Mouse (Mus musculus) layer of hippocampus, postnatal 36 days (tissue): Measurements from ENCODE around the gene Pgbd1. TPM values are rescaled to one million over a fixed set of nuclear protein-coding genes. Genes with fewer than 3 reads are reported as not detected.

Experiments
- DNase-seq, 2 experiments: peaks; one replicate each; pipeline ENCODE4 v3.0.0; 2022
- microRNA-seq, 2 experiments: library from miRNA; unstranded; fragments of <30 nt; microRNA quantifications; one replicate each; pipeline ENCODE4 v1.2.0; 2021
- total RNA-seq, 2 experiments: library from RNA; stranded (reverse); gene quantifications; 2 replicates each; pipeline ENCODE4 v1.2.3; 2021

Pgbd1 gene
- total RNA-seq, 2 experiments from 2014 or later, result 1.1 to 1.5 TPM

DNA sequence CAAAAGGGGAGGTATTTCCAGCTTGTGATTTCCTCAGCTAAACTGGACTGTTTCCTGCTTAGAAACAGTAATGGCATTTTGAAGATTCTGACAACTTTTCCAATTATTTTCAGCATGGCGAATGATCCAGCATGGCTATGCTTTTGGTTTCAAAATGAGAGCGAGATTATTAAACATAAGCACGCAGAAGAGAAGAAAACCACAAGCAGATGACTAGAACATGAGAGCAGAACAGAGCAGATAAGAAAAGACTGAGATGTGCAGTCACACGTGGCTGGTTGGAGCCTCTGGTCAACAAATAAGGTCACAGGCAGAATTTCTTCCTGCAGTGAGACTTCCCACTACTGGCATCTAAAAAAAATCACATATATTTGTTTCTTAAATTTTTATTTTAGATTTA, 25.6 kb downstream of the Pgbd1 start:
- DNase-seq, result no peak

- DNase-seq, result no peak
These were observed 26.3 kb downstream of the Pgbd1 start for GRCm38 (mm10) chr13:21414231-21415212.

DNA sequence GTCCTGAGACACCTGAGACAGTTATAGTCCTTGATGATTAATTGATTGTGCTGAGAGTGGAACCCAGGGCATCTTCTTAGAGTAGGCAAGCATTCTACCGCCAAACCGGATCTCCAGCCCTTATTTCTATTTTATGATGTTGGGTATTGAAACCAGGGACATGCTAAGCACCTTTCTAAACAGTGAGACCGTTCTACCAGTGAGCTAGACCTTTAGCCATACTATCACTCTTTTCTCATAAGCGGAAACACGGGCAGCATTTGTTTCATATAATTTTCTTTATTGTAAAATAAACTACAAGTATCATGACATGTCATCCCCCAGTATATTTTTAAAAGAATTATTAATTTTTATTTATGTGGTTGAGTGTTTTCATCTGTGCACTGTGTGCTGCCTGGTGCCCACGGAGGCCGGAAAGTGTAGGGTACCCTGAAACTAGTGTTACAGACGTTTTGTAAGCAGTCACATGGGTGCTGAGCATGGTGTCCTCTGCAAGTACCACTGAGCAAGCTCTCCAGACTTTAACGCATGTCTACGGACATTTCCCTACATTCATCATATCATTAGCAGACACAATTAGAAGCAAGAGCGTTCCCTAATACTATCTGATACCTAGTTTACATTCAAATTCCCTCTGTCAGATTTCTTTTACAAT, 31.9 kb downstream of the Pgbd1 start:
- DNase-seq, result no peak

DNA sequence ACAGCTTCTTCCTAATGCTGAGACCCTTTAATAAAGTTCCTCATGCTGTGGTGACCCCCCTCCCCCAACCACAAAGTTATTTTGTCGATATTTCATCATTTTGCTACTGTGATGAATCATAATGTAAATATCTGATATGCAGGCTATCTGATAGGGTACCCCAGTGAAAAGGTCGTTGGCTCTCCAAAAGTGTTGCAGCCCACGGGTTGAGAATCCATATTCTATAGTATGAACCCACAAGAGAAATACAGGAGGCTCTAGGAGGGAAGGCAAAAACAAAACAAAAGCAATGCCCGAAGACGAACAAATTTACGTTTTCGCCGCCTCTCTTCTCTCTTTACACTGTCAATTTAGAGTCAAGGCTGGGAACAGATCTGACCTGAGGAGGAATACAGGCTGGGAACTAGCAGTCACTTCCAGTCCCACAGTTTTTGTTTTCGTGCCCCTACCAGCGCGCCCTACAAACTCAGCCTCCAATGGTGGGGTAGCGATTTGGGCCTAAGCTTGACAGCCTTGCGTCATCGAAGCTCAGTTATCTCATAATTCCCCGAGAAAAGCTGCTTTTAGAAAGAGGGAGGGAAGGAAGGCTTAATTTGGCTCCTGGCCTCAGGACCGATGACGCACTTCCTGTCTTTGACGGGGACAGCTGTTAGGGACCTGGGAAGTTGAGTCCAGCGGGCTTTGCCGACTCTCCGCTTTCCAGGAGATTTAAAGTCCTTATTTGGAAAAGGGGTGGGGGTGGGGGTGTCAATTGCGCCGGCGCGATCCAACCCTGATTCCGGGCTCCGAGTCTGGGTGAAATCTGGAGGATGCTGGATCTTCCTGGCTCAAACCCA, 32.7 kb downstream of the Pgbd1 start:
- DNase-seq, result peak; percentile 85 to 86

- DNase-seq, result no peak
These were observed 33.5 kb downstream of the Pgbd1 start for GRCm38 (mm10) chr13:21407341-21407740.

- no peak for DNase-seq
These were observed 38.0 kb downstream of the Pgbd1 start for GRCm38 (mm10) chr13:21402848-21403247.

DNA sequence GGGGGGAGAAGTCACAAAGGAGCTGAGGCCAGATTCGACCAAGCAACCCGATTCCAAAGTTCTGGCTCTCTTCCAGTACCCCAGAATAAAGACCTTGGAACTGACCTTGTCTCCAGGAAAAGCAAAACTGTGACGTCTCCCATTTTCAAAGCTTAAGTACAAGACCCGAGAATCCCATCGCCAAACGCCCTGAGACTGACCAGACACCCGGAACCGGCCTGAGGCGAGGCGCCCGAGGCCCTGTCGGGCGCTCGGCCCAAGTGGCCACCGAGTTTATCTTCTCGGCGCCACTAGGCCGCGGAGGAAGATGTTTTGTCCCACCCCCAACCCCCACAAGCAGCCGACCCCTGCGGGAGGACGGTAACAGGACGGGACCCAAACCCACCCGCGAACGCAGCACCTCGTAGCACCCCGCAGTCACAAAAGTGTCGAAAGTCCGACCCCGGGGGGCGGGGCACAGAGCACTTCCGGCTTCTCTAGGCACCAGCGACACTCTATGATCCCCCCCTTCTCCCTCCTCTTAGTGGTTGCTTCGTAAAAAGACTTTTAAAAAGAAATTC, 38.5 kb downstream of the Pgbd1 start, which contains the start of gene Zkscan3:
TSS of gene Zkscan3 (minus strand) at position 469 of the 560 bp plus-strand sequence.
- DNase-seq, result peak; percentile 75 to 83

DNA sequence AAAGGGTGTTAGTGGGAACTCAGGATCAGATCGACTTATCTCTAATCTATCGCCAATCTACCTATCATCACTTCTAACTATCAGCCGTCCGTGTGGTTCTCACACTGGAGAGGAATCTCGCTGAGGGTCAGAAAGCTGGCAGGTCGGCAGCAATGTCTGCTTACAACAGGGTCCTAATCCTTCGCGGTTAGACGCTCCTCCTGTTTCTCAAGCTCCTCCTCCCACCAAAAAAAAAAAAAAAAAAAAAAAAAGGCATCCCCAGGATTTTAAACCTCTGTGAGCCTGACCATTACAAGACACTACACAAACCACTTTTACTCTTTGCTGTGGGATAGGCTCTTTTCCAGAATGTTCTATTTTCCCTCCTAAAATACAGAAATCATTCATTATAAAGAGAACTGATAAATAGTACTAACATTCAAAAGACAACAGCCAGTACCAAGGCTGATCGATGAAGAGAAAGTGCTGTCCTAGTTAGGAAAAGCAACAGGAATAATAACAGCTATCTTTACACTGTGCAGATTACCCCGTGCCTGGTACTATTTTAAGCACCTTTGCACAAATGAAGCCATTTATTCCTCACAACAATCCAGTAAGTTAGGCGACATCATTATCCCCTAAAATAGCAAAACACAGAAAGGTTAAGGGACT, 39.1 kb downstream of the Pgbd1 start:
- DNase-seq, result no peak

- DNase-seq, result no peak
These were observed 39.7 kb downstream of the Pgbd1 start for GRCm38 (mm10) chr13:21401166-21401565.

GRCm38 (mm10) chr13:21397486-21397885, 43.4 kb downstream of the Pgbd1 start:
- no peak for DNase-seq

DNA sequence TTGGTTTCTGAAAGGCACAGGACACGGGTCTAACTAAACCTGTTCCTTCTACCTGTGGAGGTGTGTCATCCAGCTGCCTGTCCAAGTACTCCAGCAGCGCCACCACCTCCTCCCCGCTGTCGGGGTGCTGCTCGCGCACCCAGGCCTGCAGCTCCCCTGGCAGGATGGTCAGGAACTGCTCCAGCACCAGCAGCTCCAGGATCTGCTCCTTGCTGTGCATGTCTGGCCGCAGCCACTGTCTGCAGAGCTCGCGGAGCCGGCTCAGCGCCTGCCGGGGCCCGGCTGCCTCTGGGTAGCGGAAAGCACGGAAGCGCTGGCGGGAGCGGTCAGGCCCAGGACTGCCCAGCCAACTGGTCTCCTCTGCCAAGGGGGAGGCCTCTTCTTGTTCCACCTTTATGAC, 44.8 kb downstream of the Pgbd1 start:
- DNase-seq, result peak; percentile 18 to 24

- no peak for DNase-seq
These were observed 45.2 kb downstream of the Pgbd1 start for GRCm38 (mm10) chr13:21395623-21396022.

- DNase-seq, result no peak
These were observed 45.6 kb downstream of the Pgbd1 start for GRCm38 (mm10) chr13:21395211-21395610.

GRCm38 (mm10) chr13:21377773-21378172, 63.1 kb downstream of the Pgbd1 start:
- no peak for DNase-seq

GRCm38 (mm10) chr13:21372700-21373099, 68.2 kb downstream of the Pgbd1 start:
- no peak for DNase-seq

Small RNAs within 50 kb of the gene (microRNA-seq; reads per million reads assigned to microRNA genes)
- gene Mir1896, result 0 reads per million in 2 experiments
- gene Mir6942, result 0 reads per million in 2 experiments

Other genes with a start within 250 kb of the Pgbd1 start
- not detected for gene Gpx5, start 148.3 kb downstream of the Pgbd1 start, total RNA-seq
- not detected for gene Gpx6, start 128.9 kb downstream of the Pgbd1 start, total RNA-seq
- gene Olfr1367, start 94.1 kb downstream of the Pgbd1 start, total RNA-seq, result not detected
- gene Zscan12, start 78.2 kb downstream of the Pgbd1 start, total RNA-seq, result 1 to 10 TPM; 8.4 to 9.9 TPM
- gene Zkscan3, start 38.3 kb downstream of the Pgbd1 start, total RNA-seq, result 10 to 100 TPM; 39.7 to 46.2 TPM
- 10 to 100 TPM; 52.3 to 53.5 TPM for gene Zscan26, start 12.7 kb upstream of the Pgbd1 start, total RNA-seq
- gene Nkapl, start 27.5 kb upstream of the Pgbd1 start, total RNA-seq, result 1 to 10 TPM in 1 of 2 experiments, under 1 TPM in 1; 0.78 to 1.2 TPM
- gene Zkscan4, start 37.8 kb upstream of the Pgbd1 start, total RNA-seq, result 1 to 10 TPM; 6.1 to 7.0 TPM
- gene Gm10065, start 38.4 kb upstream of the Pgbd1 start, total RNA-seq, result not detected
- 10 to 100 TPM; 21.6 to 23.2 TPM for gene AK157302, start 54.2 kb upstream of the Pgbd1 start, total RNA-seq
- 10 to 100 TPM; 49.1 to 63.4 TPM for gene Gm11273, start 60.4 kb upstream of the Pgbd1 start, total RNA-seq
- 10 to 100 TPM; 18.3 to 19.9 TPM for gene Zkscan8, start 90.1 kb upstream of the Pgbd1 start, total RNA-seq
- not detected for gene Olfr1366, start 101.8 kb upstream of the Pgbd1 start, total RNA-seq
- not detected for gene Olfr1535, start 118.8 kb upstream of the Pgbd1 start, total RNA-seq
- not detected for gene Olfr1364, start 140.7 kb upstream of the Pgbd1 start, total RNA-seq
- gene Olfr1362, start 173.0 kb upstream of the Pgbd1 start, total RNA-seq, result not detected
- gene Olfr11, start 201.5 kb upstream of the Pgbd1 start, total RNA-seq, result not detected
- gene Olfr1361, start 222.3 kb upstream of the Pgbd1 start, total RNA-seq, result not detected
- gene Olfr1360, start 236.3 kb upstream of the Pgbd1 start, total RNA-seq, result not detected